Mouse (Mus musculus) heart, embryonic 13.5 days (tissue): ENCODE data around the gene Nme6. TPM values are rescaled to one million over a fixed set of nuclear protein-coding genes. Genes with fewer than 3 reads are reported as not detected.

ENCODE experiments used
- ATAC-seq: fragments of 200-750 bp; cut with Nextera tagmentation; 2 replicates; pipeline ENCODE4 v1.8.0; 2017; ENCODE audit warnings: moderate TSS enrichment; ENCODE audit not compliant: insufficient number of reproducible peaks, low FRiP score, low TSS enrichment; ENCODE audit errors: extremely low read depth
- H3K27ac ChIP-seq: fragments of 300-500 bp; sonication (generic); replicated peaks from 2 replicates; pipeline ENCODE4 v1.5.1; 2015; ENCODE audit warnings: moderate library complexity, mild to moderate bottlenecking, inconsistent platforms
- H3K27me3 ChIP-seq: fragments of 300-500 bp; sonication (generic); replicated peaks from 2 replicates; pipeline ENCODE4 v1.6.1; 2015; ENCODE audit warnings: mild to moderate bottlenecking, inconsistent platforms
- H3K36me3 ChIP-seq: fragments of 300-500 bp; sonication (generic); 2 replicates; pipeline ENCODE4 v1.6.1; 2015; ENCODE audit warnings: mild to moderate bottlenecking, inconsistent platforms
- H3K4me1 ChIP-seq: fragments of 300-500 bp; sonication (generic); 2 replicates; pipeline ENCODE4 v1.6.1; 2015; ENCODE audit warnings: inconsistent platforms
- H3K4me2 ChIP-seq: fragments of 300-500 bp; sonication (generic); 2 replicates; pipeline ENCODE4 v1.6.1; 2015; ENCODE audit warnings: inconsistent platforms, mild to moderate bottlenecking, moderate library complexity
- H3K4me3 ChIP-seq: fragments of 300-500 bp; sonication (generic); 2 replicates; pipeline ENCODE4 v1.5.1; 2015; ENCODE audit warnings: moderate library complexity, mild to moderate bottlenecking, inconsistent platforms
- H3K9ac ChIP-seq: fragments of 300-500 bp; sonication (generic); 2 replicates; pipeline ENCODE4 v1.6.1; 2015; ENCODE audit warnings: inconsistent platforms, mild to moderate bottlenecking, moderate library complexity
- H3K9me3 ChIP-seq: fragments of 300-500 bp; sonication (generic); 2 replicates; pipeline ENCODE4 v1.6.1; 2016; ENCODE audit warnings: inconsistent platforms
- WGBS: fragments of 180-500 bp; shearing (Covaris S2); methylation state at CpG from one replicate; pipeline ENCODE4 v1.1.7; 2015; ENCODE audit warnings: mixed read lengths; 5-methylcytosine and 5-hydroxymethylcytosine counted together
- microRNA-seq: library from miRNA; unstranded; fragments of <30 nt; microRNA quantifications from one replicate; pipeline ENCODE4, GENCODE M21; 2016
- polyA plus RNA-seq: library from polyadenylated mRNA; unstranded; fragments of >200 nt; fragmentation: Nextera tagmentation; extraction: Ambion mirVana; gene quantifications from 2 replicates; pipeline ENCODE4 v1.2.1, GENCODE M21; 2015

Nme6 gene
- polyA plus RNA-seq, 1 experiment from 2014 or later, result 59.9 TPM

- Histone ChIP-seq H3K4me2 (peak within 1 kb of the TSS; percentile 82), H3K27ac (peak within 1 kb of the TSS; percentile 94), H3K4me3 (peak within 1 kb of the TSS; percentile 99), H3K9ac (peak within 1 kb of the TSS; percentile 99), H3K27me3 (no peaks in the 10 kb centered on the region), H3K36me3 (peaks cover 28% of the 10 kb centered on the region), H3K9me3 (no peaks in the 10 kb centered on the region), H3K4me1 (peaks cover 20% of the 10 kb centered on the region)
- 5% methylated on average over 33 of the region's 33 CpGs for WGBS
- peak; percentile 88 for ATAC-seq
Measured at GRCm38 (mm10) chr9:109874797-109875691, 42.5 kb downstream of the Nme6 start, which contains the start of gene Cdc25a. Gene Cdc25a, plus strand, starts transcription at chr9:109875579.

DNA sequence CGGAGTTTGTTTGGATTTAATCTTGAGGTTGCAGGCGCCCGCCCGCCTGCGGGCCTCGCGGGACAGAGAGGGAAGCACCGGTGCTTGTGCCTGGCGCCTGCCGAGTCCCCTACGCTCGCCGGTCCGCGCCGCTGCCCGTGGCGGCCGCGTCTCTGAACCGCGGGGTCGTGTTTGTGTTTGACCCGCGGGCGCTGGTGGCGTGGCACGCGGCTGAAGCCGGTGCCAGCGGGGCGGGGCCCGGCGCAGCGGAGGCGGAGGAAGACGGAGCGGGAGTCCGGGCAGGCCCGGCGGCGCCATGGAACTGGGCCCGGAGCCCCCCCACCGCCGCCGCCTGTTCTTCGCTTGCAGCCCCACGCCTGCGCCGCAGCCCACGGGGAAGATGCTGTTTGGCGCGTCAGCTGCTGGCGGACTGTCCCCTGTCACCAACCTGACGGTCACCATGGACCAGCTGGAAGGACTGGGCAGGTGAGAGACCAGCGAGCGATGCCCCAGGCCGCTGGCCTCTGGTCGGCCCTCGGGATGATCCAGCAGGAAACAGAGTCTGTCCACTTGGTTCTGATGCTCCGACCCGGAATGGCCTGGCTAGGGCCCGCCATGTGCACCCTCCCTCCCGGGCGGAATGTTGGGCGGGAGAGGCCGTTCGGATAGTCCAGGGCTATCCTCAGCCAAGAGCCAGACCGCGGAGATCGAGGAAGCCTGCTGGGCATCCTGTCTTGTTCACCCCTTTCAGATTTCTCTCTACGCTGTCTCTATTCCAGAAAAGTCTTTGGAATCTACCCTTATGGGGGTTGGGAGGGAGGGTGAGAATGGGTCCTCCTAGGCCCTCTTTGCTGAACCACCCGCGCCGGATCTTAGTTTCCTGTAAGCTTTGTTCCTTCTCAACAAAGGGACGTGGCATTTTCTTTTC, 43.4 kb downstream of the Nme6 start:
- ATAC-seq, result peak; percentile 70
- H3K9me3 ChIP-seq, result no peaks in the 10 kb centered on the region
- H3K9ac ChIP-seq, result peak overlapping the region; percentile 99
- H3K4me1 ChIP-seq, result peaks cover 20% of the 10 kb centered on the region
- H3K4me3 ChIP-seq, result peak overlapping the region; percentile 99
- H3K36me3 ChIP-seq, result peaks cover 37% of the 10 kb centered on the region
- WGBS, result under 1% methylated on average over 76 of the region's 76 CpGs
- peak overlapping the region; percentile 82 for H3K4me2 ChIP-seq
- H3K27ac ChIP-seq, result peak overlapping the region; percentile 94
- no peaks in the 10 kb centered on the region for H3K27me3 ChIP-seq

DNA sequence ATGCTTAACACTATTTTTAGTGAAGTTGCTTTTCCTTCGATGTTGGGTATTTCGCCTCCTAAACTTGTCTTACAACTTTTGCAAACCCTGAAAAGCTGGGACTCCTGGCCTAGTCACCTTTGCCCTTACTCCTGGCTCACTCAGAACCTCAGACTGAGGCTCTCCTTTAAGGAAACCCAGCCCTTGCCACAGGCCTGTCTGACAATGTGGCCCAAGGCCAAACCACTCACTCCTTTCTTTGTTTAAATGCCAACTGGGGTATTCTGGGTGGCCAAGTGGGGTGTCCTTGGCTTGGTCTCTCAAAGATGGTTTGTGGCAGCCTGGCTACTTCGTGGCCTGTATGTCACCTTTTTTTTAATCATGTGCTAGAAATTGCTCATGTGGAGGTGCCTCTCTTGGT, 44.2 kb downstream of the Nme6 start:
- H3K36me3 ChIP-seq, result peaks cover 45% of the 10 kb centered on the region

DNA sequence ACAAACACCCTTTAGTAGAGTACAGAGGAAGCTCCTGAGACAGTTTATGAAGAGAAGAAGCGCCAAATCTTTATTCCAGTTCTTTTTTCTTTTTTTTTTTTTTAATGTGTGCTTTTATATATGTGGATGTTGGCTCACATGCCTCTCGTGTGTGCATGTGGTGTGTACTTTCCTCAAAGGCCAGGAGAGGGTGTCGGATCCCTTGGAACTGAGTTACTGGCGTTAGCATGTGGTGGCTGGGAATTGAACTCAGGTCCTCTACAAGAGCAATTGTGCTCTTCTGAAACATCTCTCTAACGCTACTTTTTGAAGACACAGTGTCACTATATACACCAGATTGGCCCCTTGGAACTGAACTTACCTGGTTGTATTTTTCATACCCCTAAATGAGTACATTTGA, 45.1 kb downstream of the Nme6 start:
- Histone ChIP-seq H3K27ac (no peak overlapping the region), H3K4me3 (peak overlapping the region; percentile 99), H3K4me2 (peak overlapping the region; percentile 82), H3K9ac (no peak overlapping the region), H3K36me3 (peaks cover 54% of the 10 kb centered on the region), H3K27me3 (no peaks in the 10 kb centered on the region), H3K4me1 (peaks cover 20% of the 10 kb centered on the region), H3K9me3 (no peaks in the 10 kb centered on the region)
- WGBS, result 81% methylated on average over 5 of the region's 5 CpGs
- ATAC-seq, result no peak

More for the DNA sequence above, 44.2 kb downstream of the Nme6 start:
- Histone ChIP-seq H3K4me3 (peak overlapping the region; percentile 99), H3K9ac (peak overlapping the region; percentile 99), H3K9me3 (no peaks in the 10 kb centered on the region), H3K27ac (peak overlapping the region; percentile 94), H3K4me2 (peak overlapping the region; percentile 82), H3K27me3 (no peaks in the 10 kb centered on the region), H3K4me1 (peaks cover 20% of the 10 kb centered on the region)
- no peak for ATAC-seq
- WGBS, result 3% methylated on average over 3 of the region's 3 CpGs

- no peak overlapping the region for H3K27ac ChIP-seq
- H3K9ac ChIP-seq, result no peak overlapping the region
- H3K4me1 ChIP-seq, result peaks cover 20% of the 10 kb centered on the region
- H3K4me3 ChIP-seq, result no peak overlapping the region
- no peaks in the 10 kb centered on the region for H3K9me3 ChIP-seq
- no peaks in the 10 kb centered on the region for H3K27me3 ChIP-seq
- H3K4me2 ChIP-seq, result no peak overlapping the region
- WGBS, result 87% methylated on average over 1 of the region's 1 CpGs
- no peak for ATAC-seq
- H3K36me3 ChIP-seq, result peaks cover 71% of the 10 kb centered on the region
Measured at GRCm38 (mm10) chr9:109879305-109879704, 46.8 kb downstream of the Nme6 start.

- WGBS, result 70% methylated on average over 4 of the region's 4 CpGs
- peaks cover 10% of the 10 kb centered on the region; the same call in 1 of the 2 replicates for H3K4me1 ChIP-seq
Measured at GRCm38 (mm10) chr9:109886259-109886658, 53.7 kb downstream of the Nme6 start.

GRCm38 (mm10) chr9:109887321-109887720, 54.8 kb downstream of the Nme6 start:
- Histone ChIP-seq H3K36me3 (peaks cover 99% of the 10 kb centered on the region), H3K4me3 (no peak overlapping the region), H3K4me2 (no peak overlapping the region), H3K4me1 (peaks cover 10% of the 10 kb centered on the region; the same call in 1 of the 2 replicates), H3K27ac (no peak overlapping the region), H3K9ac (no peak overlapping the region), H3K9me3 (no peaks in the 10 kb centered on the region), H3K27me3 (no peaks in the 10 kb centered on the region)
- ATAC-seq, result no peak
- 87% methylated on average over 5 of the region's 5 CpGs for WGBS

More at GRCm38 (mm10) chr9:109886259-109886658, 53.7 kb downstream of the Nme6 start:
- Histone ChIP-seq H3K36me3 (peaks cover 99% of the 10 kb centered on the region), H3K9me3 (no peaks in the 10 kb centered on the region), H3K4me3 (no peak overlapping the region), H3K27me3 (no peaks in the 10 kb centered on the region), H3K4me2 (no peak overlapping the region), H3K27ac (no peak overlapping the region), H3K9ac (no peak overlapping the region)
- no peak for ATAC-seq

DNA sequence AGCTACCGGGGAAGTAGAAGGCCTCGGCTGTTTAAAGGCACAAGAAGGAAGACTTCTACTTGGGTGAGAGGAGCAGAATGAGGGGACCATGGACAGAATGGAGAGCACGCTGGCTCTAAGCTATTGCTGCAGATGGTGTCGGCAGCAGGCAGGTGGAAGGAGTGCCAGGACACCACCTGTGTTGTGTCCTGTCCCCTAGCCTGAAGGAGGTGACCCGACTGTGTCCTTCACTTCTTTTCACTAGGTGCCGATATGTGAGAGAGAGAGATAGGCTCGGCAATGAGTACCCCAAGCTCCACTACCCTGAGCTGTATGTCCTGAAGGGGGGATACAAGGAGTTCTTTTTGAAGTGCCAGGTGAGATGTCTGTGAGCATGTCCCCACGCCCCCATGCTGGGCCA, 59.0 kb downstream of the Nme6 start:
- Histone ChIP-seq H3K4me1 (peaks cover 16% of the 10 kb centered on the region), H3K4me3 (no peak overlapping the region), H3K27me3 (no peaks in the 10 kb centered on the region), H3K4me2 (no peak overlapping the region), H3K36me3 (peaks cover 86% of the 10 kb centered on the region), H3K9me3 (no peaks in the 10 kb centered on the region), H3K27ac (no peak overlapping the region), H3K9ac (no peak overlapping the region)
- WGBS, result 81% methylated on average over 8 of the region's 8 CpGs
- ATAC-seq, result no peak

Small RNA genes within 50 kb of the gene (microRNA-seq; reads per million reads assigned to microRNA genes)
- gene Mir7089, result 0.82 reads per million

Other genes with a start within 250 kb of the Nme6 start
- not detected in 2 replicates for gene Fbxw24, start 206.7 kb upstream of the Nme6 start, polyA plus RNA-seq
- not detected in 2 replicates for gene Fbxw25, start 168.1 kb upstream of the Nme6 start, polyA plus RNA-seq
- not detected in 2 replicates for gene Fbxw18, start 130.0 kb upstream of the Nme6 start, polyA plus RNA-seq
- gene Fbxw26, start 86.7 kb upstream of the Nme6 start, polyA plus RNA-seq, result not detected in 2 replicates
- gene Fbxw27, start 42.1 kb upstream of the Nme6 start, polyA plus RNA-seq, result not detected in 2 replicates
- gene Spink8, start 20.5 kb upstream of the Nme6 start, polyA plus RNA-seq, result not detected in 2 replicates
- 0.74 and 1.5 TPM in 2 replicates for gene Camp, start 16.9 kb downstream of the Nme6 start, polyA plus RNA-seq
- 17.8 and 19.5 TPM in 2 replicates for gene Cdc25a, start 42.8 kb downstream of the Nme6 start, polyA plus RNA-seq
- gene Map4, start 98.7 kb downstream of the Nme6 start, polyA plus RNA-seq, result 77.3 and 82.0 TPM in 2 replicates